Mouse (Mus musculus): ENCODE results near the gene Spp2.

Spp2 gene

DNA sequence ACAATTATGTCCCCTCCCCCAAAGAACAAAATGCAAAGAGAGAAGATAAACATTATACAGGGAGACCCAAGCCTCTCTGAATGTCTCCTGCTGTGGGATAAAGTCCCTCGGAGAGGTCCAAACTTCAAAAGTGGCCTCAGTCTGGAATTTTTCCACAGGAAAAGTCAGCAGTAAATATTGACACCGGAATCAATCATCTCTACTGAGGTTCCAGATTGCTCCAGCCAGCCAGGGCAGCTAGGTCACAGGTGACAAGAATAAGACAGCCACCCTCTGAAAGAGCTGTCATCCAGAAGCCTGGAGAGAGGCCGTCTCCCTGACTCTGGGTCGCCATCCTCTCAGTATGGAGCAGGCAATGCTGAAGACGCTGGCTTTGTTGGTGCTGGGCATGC lies at the start of gene Spp2:
Gene Spp2, plus strand, starts transcription at position 155 of the 392 bp plus-strand sequence.
- DNase-seq (ENCODE audit: low spot score in 2 of 2): no peak

DNA sequence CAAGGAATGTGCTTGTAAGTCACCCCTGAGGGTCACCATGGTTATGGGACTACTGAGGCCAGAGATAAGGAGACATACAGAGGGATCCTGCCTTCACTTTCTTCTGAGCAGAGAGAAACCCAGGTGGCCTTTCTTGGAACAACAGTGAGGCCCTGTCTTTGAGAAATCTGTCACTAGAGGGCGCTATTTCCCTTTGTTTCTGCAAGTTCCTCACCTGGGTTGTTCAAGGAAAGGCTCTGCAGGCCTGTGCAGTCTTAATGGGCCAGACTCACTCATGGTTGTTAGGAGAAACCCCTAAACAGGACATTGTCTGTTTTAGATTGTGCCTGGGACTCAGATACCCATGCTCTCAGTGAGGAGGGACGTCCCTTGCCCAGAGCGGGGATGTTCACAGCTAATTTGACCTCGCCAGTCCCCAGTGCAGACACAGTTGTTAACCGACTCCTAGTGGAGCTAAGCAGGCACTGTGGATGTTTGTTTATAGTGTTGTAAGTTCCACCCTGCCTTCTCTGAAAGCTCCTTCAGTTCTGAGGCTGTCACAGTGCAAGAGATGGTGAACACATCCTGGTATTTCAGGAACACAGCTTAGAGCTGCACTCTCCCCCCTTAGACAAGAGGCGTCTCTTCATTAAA lies 49.2 kb upstream of the Spp2 start:
- peak in 1 of 2 experiments; percentile 74 for DNase-seq (ENCODE audit: low spot score in 2 of 2)

- no peak for DNase-seq (ENCODE audit: low spot score in 2 of 2)
Observed at GRCm38 (mm10) chr1:88358102-88358654, 48.6 kb upstream of the Spp2 start.

DNA sequence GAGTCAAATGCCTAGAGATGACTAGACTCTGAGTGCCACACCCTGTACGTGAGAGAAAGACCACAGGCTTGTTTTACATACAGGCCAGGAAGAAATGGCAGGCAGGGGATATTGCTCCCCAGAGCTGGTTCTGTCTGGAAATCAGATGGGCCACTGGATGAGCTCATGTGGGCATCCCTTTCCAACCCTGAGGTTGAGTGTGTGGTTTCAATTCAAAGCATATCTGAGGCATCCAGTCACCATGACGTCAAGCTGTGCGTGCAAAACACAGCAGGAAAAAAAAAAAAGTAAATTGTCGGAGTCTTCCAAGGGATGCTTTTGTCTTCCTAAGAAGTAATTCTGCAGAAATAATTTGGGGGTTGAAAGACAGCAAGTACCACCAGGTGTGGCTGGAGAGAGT lies 45.7 kb upstream of the Spp2 start:
- no peak for DNase-seq (ENCODE audit: low spot score in 2 of 2)

DNA sequence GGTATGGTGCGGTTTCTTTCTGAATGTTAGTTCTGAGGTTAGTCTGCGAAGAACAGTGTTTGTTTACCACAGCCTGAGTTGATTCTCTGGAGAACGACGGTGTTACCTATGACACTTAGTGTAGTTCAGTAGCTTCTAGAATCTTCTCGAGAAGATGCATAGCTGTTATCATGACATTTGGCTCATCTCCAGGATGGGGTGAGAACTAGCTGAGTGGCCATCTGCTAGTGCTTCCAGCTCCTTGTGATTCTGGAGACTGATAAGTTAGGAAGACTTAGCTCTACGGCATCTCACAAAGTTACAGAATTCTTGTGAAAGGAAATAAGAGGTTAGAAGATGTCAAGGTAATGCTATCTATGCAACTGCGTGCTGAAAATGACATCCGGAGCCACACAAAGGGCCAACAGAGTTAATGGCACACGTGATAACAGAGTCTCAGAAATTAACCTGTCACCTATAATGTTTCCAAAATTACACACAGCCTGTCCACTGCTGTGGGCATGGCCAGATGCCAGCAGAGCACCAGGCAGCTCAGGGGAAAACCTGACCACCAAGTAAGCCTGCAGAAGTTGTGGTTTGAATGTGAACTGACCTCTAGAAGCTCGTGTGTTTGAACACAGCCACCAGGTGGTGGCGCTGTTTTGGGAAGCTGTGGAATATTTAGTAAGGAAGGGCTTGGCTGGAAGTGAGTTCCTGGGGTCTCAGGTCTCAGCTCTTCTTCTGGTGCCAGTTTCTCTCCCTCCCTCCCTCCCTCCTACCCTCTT lies 39.7 kb upstream of the Spp2 start:
- no peak for DNase-seq (ENCODE audit: low spot score in 2 of 2)

GRCm38 (mm10) chr1:88378446-88378845 lies 28.3 kb upstream of the Spp2 start:
- no peak for DNase-seq (ENCODE audit: low spot score in 2 of 2)

DNA sequence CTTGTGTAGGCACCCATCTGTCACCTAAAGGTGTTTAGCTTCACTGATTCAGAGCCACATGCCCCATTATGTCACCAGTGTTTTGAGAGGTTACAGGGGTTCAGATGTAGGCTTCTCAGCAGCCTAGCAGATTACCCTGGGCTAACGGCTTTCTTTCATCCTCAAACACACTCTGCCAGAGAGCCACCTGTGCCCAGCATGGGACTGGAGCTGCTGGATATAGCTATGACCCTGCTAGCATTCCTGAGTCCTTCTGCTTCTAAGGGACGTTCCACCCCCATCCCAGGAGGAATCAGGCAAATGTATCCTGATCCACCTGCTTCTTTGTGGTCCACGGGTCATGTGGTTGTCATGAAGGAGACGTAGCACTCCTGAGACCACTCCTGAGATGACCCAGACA lies 15.1 kb upstream of the Spp2 start:
- no peak for DNase-seq (ENCODE audit: low spot score in 2 of 2)

- DNase-seq (ENCODE audit: low spot score in 2 of 2): no peak
Observed at GRCm38 (mm10) chr1:88393321-88393720, 13.4 kb upstream of the Spp2 start.

DNA sequence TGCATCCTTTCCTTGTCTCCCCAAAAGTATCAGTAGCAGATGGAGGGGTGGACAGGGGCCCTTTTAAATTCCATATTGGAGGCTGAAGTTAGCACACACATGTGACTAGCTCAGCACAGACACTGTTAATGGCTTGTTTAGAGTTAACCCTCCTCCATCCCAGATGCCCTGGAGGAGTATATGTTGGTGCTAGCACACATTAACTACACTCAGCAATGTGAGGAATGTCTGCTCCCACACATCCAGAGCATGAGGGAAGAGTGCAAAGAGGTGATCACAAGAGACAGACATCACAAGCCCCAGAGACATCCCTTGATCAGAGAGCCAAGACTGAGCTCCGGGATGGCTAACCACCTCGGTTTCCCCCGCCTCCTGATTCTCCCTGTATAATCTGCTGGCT lies 3.4 kb upstream of the Spp2 start:
- no peak for DNase-seq (ENCODE audit: low spot score in 2 of 2)

DNA sequence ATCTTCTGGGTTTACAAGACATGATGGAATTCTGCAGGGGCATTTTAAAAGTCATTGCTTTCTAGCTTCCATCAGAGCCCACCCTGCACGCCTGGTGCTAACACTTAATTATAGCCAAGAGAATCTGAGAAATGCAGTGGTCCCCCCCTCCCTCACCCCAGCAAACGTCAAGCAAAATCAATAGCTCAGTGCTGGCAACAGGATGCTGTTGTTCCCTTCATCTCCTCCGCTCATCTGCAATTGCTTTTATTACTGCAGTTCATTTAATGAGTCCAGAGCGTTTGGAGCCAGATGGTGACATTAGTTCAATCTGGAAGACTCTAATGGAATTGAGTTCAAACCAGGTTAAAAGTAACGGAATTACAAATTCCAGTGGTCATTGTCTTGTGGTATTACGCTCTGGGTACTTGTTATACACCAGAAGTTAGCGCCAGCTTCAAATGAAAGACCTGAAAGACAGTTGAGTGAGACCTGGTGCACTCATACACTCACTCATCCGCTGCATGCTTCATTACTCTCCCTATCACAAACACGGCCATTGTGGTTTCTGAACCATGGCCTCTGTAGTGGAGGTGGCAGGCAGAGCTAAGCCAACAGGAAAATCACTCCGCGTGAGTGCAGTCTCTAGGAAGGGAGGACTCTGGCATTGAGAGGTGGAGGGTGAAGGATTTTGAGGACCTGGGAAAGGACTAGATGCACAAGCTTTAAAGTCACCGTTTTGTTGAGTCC lies 519 bp upstream of the Spp2 start:
- DNase-seq (ENCODE audit: low spot score in 2 of 2): no peak

DNA sequence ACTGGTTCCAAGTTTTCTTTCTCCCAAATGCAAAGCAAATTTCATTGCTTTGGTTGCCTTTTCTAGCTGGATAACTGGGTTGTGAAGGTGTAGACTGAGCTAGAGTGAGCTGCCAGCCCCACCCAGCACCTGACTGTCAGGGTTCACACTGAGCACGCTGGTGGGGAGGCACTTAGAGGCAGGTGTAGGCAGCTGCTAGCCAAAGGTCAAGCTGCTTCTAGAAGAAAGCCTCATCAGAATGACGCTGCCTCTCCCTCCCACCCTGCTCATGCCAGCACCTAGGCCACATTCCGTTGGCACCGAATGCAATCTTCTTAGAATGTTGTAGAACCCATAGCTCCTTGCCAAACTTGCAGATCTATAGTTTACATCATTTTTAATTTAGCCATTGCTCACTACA lies 1.6 kb downstream of the Spp2 start:
- no peak for DNase-seq (ENCODE audit: low spot score in 2 of 2)

DNA sequence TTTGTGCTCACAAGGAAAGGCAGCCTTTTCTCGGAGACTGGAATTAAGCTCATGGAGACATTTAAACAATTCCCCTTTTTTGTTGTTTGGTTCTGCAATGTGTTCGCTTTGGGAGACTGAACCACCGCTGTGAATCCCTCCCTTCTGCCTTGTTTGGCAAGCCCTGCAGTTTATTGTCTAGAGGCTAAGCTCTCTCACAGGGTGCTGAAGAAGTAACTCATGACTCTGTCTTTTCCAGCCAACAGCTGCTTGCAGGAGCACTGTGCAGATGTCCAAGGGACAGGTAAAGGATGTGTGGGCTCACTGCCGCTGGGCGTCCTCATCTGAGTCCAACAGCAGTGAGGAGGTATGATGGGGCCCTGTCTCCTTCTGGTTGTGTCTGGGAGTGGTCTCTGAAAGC lies 5.3 kb downstream of the Spp2 start:
- DNase-seq (ENCODE audit: low spot score in 2 of 2): no peak

GRCm38 (mm10) chr1:88418943-88419342 lies 12.2 kb downstream of the Spp2 start:
- no peak for DNase-seq (ENCODE audit: low spot score in 2 of 2)

GRCm38 (mm10) chr1:88422045-88422444 lies 15.3 kb downstream of the Spp2 start:
- no peak for DNase-seq (ENCODE audit: low spot score in 2 of 2)

DNA sequence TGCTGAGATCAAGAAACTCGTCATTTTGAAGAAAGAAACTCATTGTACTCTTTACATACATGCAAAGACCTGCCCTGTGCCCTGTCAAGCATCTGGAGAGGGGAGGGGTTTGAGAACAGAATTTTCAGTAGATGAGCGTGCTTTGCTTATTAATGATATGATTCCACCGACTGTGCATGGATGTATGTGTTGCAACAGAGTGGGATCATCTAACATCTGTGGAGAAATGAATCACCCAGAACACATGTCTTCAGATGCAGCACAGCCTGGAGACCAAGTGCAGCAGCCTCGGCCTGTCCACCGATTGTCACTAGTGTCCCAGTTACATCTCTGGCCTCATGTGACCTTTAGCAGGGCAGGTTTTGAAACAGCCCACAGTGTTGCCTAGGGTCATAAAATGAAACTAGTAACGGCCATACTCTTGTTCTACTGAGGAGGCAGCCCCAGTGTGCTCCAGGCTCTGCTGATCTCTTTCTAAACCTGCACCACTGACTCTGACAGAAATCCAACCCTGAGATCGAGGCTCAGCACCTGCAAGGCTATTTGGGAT lies 16.2 kb downstream of the Spp2 start:
- no peak for DNase-seq (ENCODE audit: low spot score in 2 of 2)

- peak; percentile 22 to 82 for DNase-seq (ENCODE audit: low spot score in 2 of 2)
Observed at GRCm38 (mm10) chr1:88424602-88425252, 18.0 kb downstream of the Spp2 start.

DNA sequence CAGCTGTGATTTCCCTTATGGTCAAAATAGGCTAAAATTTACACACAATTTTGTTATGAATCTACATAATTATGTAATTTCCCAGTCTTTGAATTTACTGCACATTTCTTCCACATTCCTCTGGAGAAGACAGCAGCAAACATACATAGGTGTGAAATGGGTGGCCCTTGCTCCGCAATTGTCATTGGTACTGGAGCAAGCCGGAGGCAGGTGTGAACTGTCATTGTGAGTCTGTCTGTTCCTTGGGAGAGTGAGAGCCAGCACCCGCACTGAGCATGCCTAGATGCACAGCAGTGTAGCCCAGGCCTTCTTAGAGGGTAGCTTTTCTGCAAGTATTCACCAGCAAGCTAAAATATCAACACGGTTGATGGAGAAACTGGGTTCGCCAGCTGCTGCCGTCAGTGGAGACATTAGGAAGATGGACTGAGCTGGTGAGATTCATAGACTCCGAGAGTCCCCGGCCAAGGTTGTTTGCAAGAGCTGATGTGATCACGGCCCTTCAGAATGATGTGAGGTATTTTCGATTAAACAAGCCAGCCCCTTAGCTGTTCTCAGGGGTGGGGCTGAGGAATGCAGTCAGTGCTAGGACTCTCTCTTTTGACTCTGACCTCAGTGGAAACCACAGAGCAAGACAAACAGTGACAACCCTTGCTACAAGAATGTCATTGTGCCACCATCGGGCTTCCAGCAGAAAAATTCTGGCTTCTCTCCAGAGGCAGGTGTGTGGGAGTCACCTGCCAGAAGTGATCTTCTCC lies 21.4 kb downstream of the Spp2 start:
- peak in 1 of 2 experiments; percentile 36 for DNase-seq (ENCODE audit: low spot score in 2 of 2)

- no peak for DNase-seq (ENCODE audit: low spot score in 2 of 2)
Observed at GRCm38 (mm10) chr1:88429413-88429812, 22.7 kb downstream of the Spp2 start.

- no peak for DNase-seq (ENCODE audit: low spot score in 2 of 2)
Observed at GRCm38 (mm10) chr1:88431262-88431661, 24.5 kb downstream of the Spp2 start.

DNA sequence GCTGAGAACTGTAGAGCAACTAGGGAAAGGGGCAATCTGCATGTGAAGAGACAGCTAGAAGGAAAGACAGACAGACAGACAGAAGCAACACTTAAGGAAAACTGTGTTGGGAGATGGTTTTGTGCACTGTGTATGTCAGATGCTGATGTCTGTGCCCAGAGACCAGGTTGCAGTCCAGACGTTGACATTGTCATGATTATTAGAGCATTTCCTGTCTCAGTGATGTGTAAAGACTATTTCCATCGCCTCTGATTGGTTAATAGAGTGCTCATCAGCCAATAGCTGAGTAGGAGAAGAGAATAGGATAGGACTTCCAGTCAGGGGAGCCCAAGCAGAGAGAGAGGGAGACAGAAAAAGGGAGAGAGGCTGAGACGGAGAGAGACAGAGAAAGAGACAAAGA lies 25.8 kb downstream of the Spp2 start:
- DNase-seq (ENCODE audit: low spot score in 2 of 2): no peak

Measured in left cerebral cortex, adult 9 months (tissue).